Mouse (Mus musculus) lung, embryonic 16.5 days (tissue): Measurements from ENCODE around the gene Sub1. TPM values are rescaled to one million over a fixed set of nuclear protein-coding genes. Genes with fewer than 3 reads are reported as not detected.

Source experiments
- polyA plus RNA-seq: library from polyadenylated mRNA; unstranded; fragments of >200 nt; fragmentation: Nextera tagmentation; extraction: Ambion mirVana; gene quantifications from 2 replicates; pipeline ENCODE4 v1.2.1, GENCODE M21; 2015

The Sub1 gene
- polyA plus RNA-seq, 1 experiment from 2014 or later, result 678 TPM

Other genes starting within 250 kb of the Sub1 start
- gene Npr3, start 89.7 kb downstream of the Sub1 start, polyA plus RNA-seq, result 7.4 and 8.1 TPM in 2 replicates
- 106 and 109 TPM in 2 replicates for gene Zfr, start 120.8 kb upstream of the Sub1 start, polyA plus RNA-seq
- gene Mtmr12, start 208.0 kb upstream of the Sub1 start, polyA plus RNA-seq, result 19.7 and 21.1 TPM in 2 replicates